Mouse (Mus musculus) forebrain, embryonic 12.5 days (tissue): Measurements from ENCODE around the gene Cfap61. TPM values are rescaled to one million over a fixed set of nuclear protein-coding genes. Genes with fewer than 3 reads are reported as not detected.

ENCODE experiments used
- ATAC-seq: fragments of 200-750 bp; cut with Nextera tagmentation; 2 replicates; pipeline ENCODE4 v1.8.0; 2017; ENCODE audit warnings: moderate TSS enrichment; ENCODE audit not compliant: low FRiP score
- H3K27ac ChIP-seq: fragments of 300-500 bp; sonication (generic); 2 replicates; pipeline ENCODE4 v1.5.1; 2016; ENCODE audit warnings: mild to moderate bottlenecking
- H3K27me3 ChIP-seq: fragments of 300-500 bp; sonication (generic); 2 replicates; pipeline ENCODE4 v1.6.1; 2016; ENCODE audit warnings: mild to moderate bottlenecking
- H3K36me3 ChIP-seq: fragments of 300-500 bp; sonication (generic); replicated peaks from 2 replicates; pipeline ENCODE4 v1.6.1; 2016; ENCODE audit warnings: mild to moderate bottlenecking
- H3K4me1 ChIP-seq: fragments of 300-500 bp; sonication (generic); 2 replicates; pipeline ENCODE4 v1.6.1; 2016
- H3K4me2 ChIP-seq: fragments of 300-500 bp; sonication (generic); 2 replicates; pipeline ENCODE4 v1.6.1; 2016; ENCODE audit warnings: mild to moderate bottlenecking, moderate library complexity
- H3K4me3 ChIP-seq: fragments of 300-500 bp; sonication (generic); replicated peaks from 2 replicates; pipeline ENCODE4 v1.5.1; 2016; ENCODE audit warnings: mild to moderate bottlenecking
- H3K9ac ChIP-seq: fragments of 300-500 bp; sonication (generic); 2 replicates; pipeline ENCODE4 v1.6.1; 2016; ENCODE audit warnings: mild to moderate bottlenecking
- H3K9me3 ChIP-seq: fragments of 300-500 bp; sonication (generic); 2 replicates; pipeline ENCODE4 v1.6.1; 2016
- WGBS: fragments of 180-500 bp; shearing (Covaris S2); methylation state at CpG from one replicate; pipeline ENCODE4 v1.1.7; 2016; 5-methylcytosine and 5-hydroxymethylcytosine counted together
- polyA plus RNA-seq: library from polyadenylated mRNA; unstranded; fragments of >200 nt; fragmentation: Nextera tagmentation; extraction: Ambion mirVana; gene quantifications from 2 replicates; pipeline ENCODE4 v1.2.1, GENCODE M21; 2016

Cfap61 gene
- polyA plus RNA-seq, 1 experiment from 2014 or later, result 1.2 TPM

DNA sequence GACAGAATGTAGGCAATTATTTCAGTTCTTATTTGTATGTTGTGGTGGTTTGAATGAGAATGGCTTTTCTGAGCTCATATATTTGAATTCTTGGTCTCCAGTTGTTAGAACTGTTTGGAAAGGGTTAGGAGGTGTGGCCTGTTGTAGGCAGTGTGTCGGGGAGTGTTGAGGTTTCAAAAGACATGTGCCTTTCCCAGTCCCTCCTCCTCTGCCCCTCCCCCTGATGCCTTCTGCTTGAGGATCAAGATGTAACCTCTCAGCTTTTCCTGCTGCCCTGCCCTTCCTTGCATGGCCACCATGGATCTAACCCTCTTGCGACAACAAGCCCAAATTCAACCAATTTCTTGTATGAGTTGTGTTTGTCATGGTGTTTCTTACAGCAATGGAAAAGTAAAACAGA lies 53.2 kb downstream of the Cfap61 start:
- Histone ChIP-seq H3K4me3 (no peak overlapping the region), H3K36me3 (no peaks in the 10 kb centered on the region), H3K9ac (no peak overlapping the region), H3K27ac (no peak overlapping the region), H3K4me1 (peaks cover 4% of the 10 kb centered on the region), H3K9me3 (no peaks in the 10 kb centered on the region), H3K4me2 (no peak overlapping the region), H3K27me3 (0 out of 2 replicates have a peak, but pooled peaks cover 6% of the 10 kb centered on the region)
- ATAC-seq, result no peak
- WGBS, result 79% methylated on average over 2 of the region's 2 CpGs

DNA sequence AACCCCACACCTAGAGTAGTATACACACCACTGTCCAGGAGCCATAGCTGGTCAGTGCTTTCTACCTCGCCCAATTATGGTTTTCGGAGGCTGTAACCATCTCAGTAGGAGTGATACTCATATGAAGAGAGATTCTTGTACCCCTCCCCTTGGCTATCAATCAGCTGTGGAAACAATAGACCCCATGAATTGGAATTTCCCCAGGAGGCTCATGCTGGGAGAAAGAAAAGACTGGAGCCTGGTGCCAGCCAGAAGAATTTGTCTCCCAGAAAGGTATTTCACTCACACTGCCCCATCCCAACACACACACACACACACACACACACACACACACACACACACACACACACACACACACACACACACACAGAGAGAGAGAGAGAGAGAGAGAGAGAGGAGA lies 55.9 kb downstream of the Cfap61 start:
- no peak for ATAC-seq
- Histone ChIP-seq H3K4me1 (0 out of 2 replicates have a peak, but pooled peaks cover 3% of the 10 kb centered on the region), H3K27ac (no peak overlapping the region), H3K4me2 (no peak overlapping the region), H3K36me3 (no peaks in the 10 kb centered on the region), H3K4me3 (no peak overlapping the region), H3K9ac (no peak overlapping the region), H3K27me3 (no peaks in the 10 kb centered on the region), H3K9me3 (no peaks in the 10 kb centered on the region)
- 33% methylated on average over 2 of the region's 2 CpGs for WGBS

GRCm38 (mm10) chr2:145996472-145996871 lies 61.9 kb downstream of the Cfap61 start:
- Histone ChIP-seq H3K36me3 (no peaks in the 10 kb centered on the region), H3K27ac (no peak overlapping the region), H3K4me2 (no peak overlapping the region), H3K9me3 (no peaks in the 10 kb centered on the region), H3K4me1 (no peaks in the 10 kb centered on the region), H3K9ac (no peak overlapping the region), H3K27me3 (no peaks in the 10 kb centered on the region), H3K4me3 (no peak overlapping the region)
- ATAC-seq, result no peak
- 65% methylated on average over 4 of the region's 4 CpGs for WGBS

DNA sequence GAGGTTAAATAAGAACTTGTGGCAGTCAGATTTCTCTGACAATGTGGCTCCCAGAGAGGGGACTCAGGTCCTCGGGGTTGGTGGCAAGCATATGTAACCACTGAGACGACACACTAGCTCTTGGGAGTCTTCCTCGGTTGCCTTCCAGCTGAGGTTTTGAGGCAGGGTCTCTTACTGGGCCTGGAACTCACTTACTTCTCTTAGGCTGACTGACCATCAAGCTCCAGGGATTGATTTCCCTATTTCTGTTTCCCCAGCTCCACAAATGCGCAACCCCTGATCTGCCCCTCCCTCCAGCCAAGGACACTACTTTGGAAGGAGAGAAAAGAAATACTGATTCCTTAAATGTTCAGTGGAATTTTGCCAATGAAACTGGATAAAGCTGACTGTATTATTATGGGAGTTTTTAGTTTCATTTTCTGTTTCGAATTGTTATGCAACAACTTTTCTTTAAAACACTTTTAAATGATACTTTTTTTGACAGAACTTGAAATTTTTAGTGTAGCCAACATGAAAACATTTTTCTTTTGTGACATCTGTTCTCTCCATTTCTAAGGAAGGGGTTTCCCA lies 63.5 kb downstream of the Cfap61 start:
- Histone ChIP-seq H3K27ac (no peak overlapping the region), H3K36me3 (no peaks in the 10 kb centered on the region), H3K27me3 (no peaks in the 10 kb centered on the region), H3K4me2 (no peak overlapping the region), H3K4me1 (no peaks in the 10 kb centered on the region), H3K9ac (no peak overlapping the region), H3K4me3 (no peak overlapping the region), H3K9me3 (no peaks in the 10 kb centered on the region)
- 90% methylated on average over 5 of the region's 5 CpGs for WGBS
- no peak for ATAC-seq

GRCm38 (mm10) chr2:146008801-146009200 lies 74.2 kb downstream of the Cfap61 start:
- Histone ChIP-seq H3K36me3 (no peaks in the 10 kb centered on the region), H3K4me1 (no peaks in the 10 kb centered on the region), H3K9ac (no peak overlapping the region), H3K4me3 (no peak overlapping the region), H3K9me3 (no peaks in the 10 kb centered on the region), H3K27me3 (peaks cover 5% of the 10 kb centered on the region; the same call in 1 of the 2 replicates), H3K27ac (no peak overlapping the region), H3K4me2 (no peak overlapping the region)
- no peak for ATAC-seq
- WGBS, result 80% methylated on average over 6 of the region's 6 CpGs

DNA sequence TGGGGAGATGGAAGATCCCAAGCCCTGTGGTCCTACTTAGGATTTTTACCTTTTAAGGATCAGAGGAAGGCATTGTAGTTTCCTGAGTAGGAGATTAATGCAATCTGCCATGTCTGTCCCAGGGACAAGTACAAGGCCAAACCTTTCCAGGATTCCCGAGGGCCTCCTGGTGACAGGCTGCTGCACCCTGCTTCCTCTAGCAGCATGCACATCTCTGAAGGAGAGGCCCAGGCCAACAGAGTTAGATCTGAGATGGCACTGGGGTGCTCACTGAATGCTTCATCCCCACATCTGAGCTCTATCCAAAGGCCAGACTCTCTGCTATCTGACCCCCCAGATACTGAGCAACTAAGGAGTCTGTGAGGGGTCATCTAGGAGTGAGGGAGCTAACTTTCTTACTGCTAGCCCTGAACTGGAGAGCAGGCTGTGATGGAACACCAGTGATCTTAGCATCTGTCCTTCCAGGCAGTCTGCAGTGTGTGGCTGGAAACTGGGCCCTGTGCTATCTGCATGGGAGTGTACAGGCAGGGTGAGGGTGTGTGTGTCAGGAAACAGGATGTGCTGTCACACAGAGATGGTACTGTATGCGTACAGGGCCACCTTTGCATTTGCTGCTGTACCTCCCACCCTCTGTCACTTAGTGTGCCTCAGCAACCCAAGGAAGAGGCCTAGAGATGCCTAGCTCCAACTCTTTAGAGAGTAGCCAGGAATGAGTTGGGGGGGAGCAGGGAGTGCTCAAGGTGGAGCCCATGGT lies 75.2 kb downstream of the Cfap61 start:
- H3K36me3 ChIP-seq, result no peaks in the 10 kb centered on the region
- no peak overlapping the region for H3K4me2 ChIP-seq
- H3K9me3 ChIP-seq, result no peaks in the 10 kb centered on the region
- peaks cover 5% of the 10 kb centered on the region; the same call in 1 of the 2 replicates for H3K27me3 ChIP-seq
- ATAC-seq, result no peak
- H3K9ac ChIP-seq, result no peak overlapping the region
- no peak overlapping the region for H3K27ac ChIP-seq
- WGBS, result 78% methylated on average over 2 of the region's 2 CpGs
- peaks cover 3% of the 10 kb centered on the region for H3K4me1 ChIP-seq
- no peak overlapping the region for H3K4me3 ChIP-seq

DNA sequence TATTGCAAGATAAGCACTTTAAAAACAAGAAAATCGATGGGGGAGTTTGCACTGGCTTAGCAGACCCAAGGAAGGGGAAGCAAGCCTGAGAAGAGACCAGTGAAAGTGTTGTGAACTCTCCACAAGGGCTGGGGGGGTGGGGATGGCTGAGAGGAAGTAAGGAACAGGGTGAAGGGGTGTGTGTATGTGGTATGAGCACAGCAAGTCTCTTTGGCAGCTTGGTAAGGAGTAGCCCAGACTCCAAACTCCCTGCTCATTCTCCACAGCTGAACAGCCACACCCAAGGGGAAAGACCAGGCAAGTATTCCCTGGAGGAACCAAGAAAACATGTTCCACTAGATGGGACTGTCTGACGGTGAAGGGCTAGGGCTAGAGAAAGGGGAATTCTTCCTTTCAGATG lies 76.2 kb downstream of the Cfap61 start:
- no peak overlapping the region for H3K4me2 ChIP-seq
- no peaks in the 10 kb centered on the region for H3K36me3 ChIP-seq
- ATAC-seq, result no peak
- WGBS, result 76% methylated on average over 2 of the region's 2 CpGs
- no peak overlapping the region for H3K27ac ChIP-seq
- peaks cover 12% of the 10 kb centered on the region for H3K4me1 ChIP-seq
- no peak overlapping the region for H3K9ac ChIP-seq
- H3K27me3 ChIP-seq, result peaks cover 5% of the 10 kb centered on the region; the same call in 1 of the 2 replicates
- H3K9me3 ChIP-seq, result no peaks in the 10 kb centered on the region
- no peak overlapping the region for H3K4me3 ChIP-seq

GRCm38 (mm10) chr2:146015341-146016186 lies 81.0 kb downstream of the Cfap61 start:
- Histone ChIP-seq H3K36me3 (no peaks in the 10 kb centered on the region), H3K9ac (no peak overlapping the region), H3K27me3 (no peaks in the 10 kb centered on the region), H3K9me3 (no peaks in the 10 kb centered on the region), H3K27ac (peak overlapping the region; percentile 74), H3K4me2 (peak overlapping the region; percentile 10), H3K4me1 (peaks cover 20% of the 10 kb centered on the region), H3K4me3 (no peak overlapping the region)
- WGBS, result 18% methylated on average over 8 of the region's 8 CpGs
- peak; percentile 87 for ATAC-seq

GRCm38 (mm10) chr2:146022846-146023245 lies 88.3 kb downstream of the Cfap61 start:
- H3K4me2 ChIP-seq, result no peak overlapping the region
- 92% methylated on average over 6 of the region's 6 CpGs for WGBS
- H3K27me3 ChIP-seq, result no peaks in the 10 kb centered on the region
- no peaks in the 10 kb centered on the region for H3K9me3 ChIP-seq
- no peak overlapping the region for H3K4me3 ChIP-seq
- no peaks in the 10 kb centered on the region for H3K36me3 ChIP-seq
- no peak overlapping the region for H3K27ac ChIP-seq
- H3K4me1 ChIP-seq, result no peaks in the 10 kb centered on the region
- no peak overlapping the region for H3K9ac ChIP-seq
- ATAC-seq, result no peak

- no peaks in the 10 kb centered on the region for H3K9me3 ChIP-seq
- H3K27me3 ChIP-seq, result 0 out of 2 replicates have a peak, but pooled peaks cover 3% of the 10 kb centered on the region
- ATAC-seq, result no peak
- no peaks in the 10 kb centered on the region for H3K36me3 ChIP-seq
- no peak overlapping the region for H3K27ac ChIP-seq
- no peak overlapping the region for H3K4me3 ChIP-seq
- no peak overlapping the region for H3K4me2 ChIP-seq
- H3K4me1 ChIP-seq, result peaks cover 16% of the 10 kb centered on the region
- no peak overlapping the region for H3K9ac ChIP-seq
- 91% methylated on average over 5 of the region's 5 CpGs for WGBS
Observed at GRCm38 (mm10) chr2:146043640-146044039, 109.1 kb downstream of the Cfap61 start.

GRCm38 (mm10) chr2:146044926-146045890 lies 110.6 kb downstream of the Cfap61 start:
- 55% methylated on average over 24 of the region's 24 CpGs for WGBS
- no peaks in the 10 kb centered on the region for H3K36me3 ChIP-seq
- ATAC-seq, result peak; percentile 84; the same call in 1 of the 2 replicates
- H3K4me2 ChIP-seq, result peak overlapping the region; percentile 8; the same call in 1 of the 2 replicates
- H3K9ac ChIP-seq, result no peak overlapping the region
- H3K4me1 ChIP-seq, result peaks cover 16% of the 10 kb centered on the region
- H3K27ac ChIP-seq, result peak overlapping the region; percentile 36; the same call in 1 of the 2 replicates
- no peak overlapping the region for H3K4me3 ChIP-seq
- no peaks in the 10 kb centered on the region for H3K9me3 ChIP-seq
- H3K27me3 ChIP-seq, result 0 out of 2 replicates have a peak, but pooled peaks cover 3% of the 10 kb centered on the region
